7 mouse cellular contexts compared by ENCODE assay signal in the genomic region with DNA sequence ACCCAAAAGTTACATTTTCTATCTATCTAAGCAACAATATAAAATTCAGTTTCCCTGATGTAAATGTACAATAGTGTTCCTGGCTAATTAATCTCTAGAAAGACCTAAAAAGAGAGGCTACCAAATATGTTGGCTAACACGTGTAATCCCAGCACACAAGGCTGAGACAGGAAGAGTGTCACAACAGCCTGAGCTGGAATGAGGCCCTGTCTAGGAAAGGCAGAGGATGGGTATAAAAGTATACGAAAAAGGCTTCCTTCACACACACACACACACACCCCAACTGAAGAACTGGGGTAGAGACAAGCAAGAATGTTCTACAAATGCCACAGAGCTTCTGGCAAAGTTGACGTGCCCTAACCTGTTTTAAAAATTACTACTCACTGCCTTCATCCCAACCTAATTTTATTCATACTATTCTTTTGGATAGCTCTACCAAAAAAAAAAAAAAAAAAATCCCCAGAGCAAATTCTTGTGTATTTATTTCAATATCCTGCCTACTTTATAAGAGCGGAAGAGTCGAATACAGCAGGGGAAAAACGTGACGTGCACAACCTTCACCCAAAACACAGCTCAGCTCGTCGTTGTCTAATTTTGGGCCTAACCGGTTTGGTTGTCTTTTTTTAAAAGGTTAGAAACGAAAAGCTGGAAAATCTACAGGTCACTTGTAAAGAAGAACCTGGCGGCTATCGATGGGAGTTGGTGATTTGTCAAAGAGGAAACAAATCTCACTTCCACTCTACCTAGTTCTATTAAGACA. TPM values are rescaled to one million over a fixed set of nuclear protein-coding genes. Genes with fewer than 3 reads are reported as not detected.
DNase-seq lines count a peak whose midpoint lies in the region; ATAC-seq lines count a peak whose summit lies in the region.

No protein-coding gene starts in this region.

- H3K4me2 ChIP-seq in hindbrain, embryonic 13.5 days = peak overlapping the region; percentile 74
- peak overlapping the region; percentile 69 for H3K4me2 ChIP-seq in midbrain, embryonic 15.5 days

- peak overlapping the region; percentile 94 for H3K4me3 ChIP-seq in embryonic facial prominence, embryonic 10.5 days
- H3K4me3 ChIP-seq in hindbrain, embryonic 13.5 days = peak overlapping the region; percentile 98
- peak overlapping the region; percentile 96 for H3K4me3 ChIP-seq in midbrain, embryonic 15.5 days

- peak overlapping the region; percentile 99 for H3K27ac ChIP-seq in embryonic facial prominence, embryonic 10.5 days (replicated peaks)
- no peak overlapping the region for H3K27ac ChIP-seq in hindbrain, embryonic 13.5 days
- H3K27ac ChIP-seq in midbrain, embryonic 15.5 days = no peak overlapping the region

- H3K36me3 ChIP-seq in embryonic facial prominence, embryonic 10.5 days (replicated peaks) = peaks cover 36% of the 10 kb centered on the region
- peaks cover 8% of the 10 kb centered on the region; the same call in 1 of the 2 replicates for H3K36me3 ChIP-seq in hindbrain, embryonic 13.5 days
- no peaks in the 10 kb centered on the region for H3K36me3 ChIP-seq in midbrain, embryonic 15.5 days (replicated peaks)

- peak; percentile 8 for DNase-seq in spleen, adult 12 weeks (ENCODE audit: low spot score)
- no peak for DNase-seq in spleen, postnatal 4 days (ENCODE audit: low spot score in 2 of 2)
- DNase-seq in embryonic facial prominence, embryonic 10.5 days (ENCODE audit: low spot score) = peak; percentile 15
- DNase-seq in left cerebral cortex, adult 9 months (ENCODE audit: low spot score in 2 of 2) = no peak
- DNase-seq in gastrocnemius, adult 8-10 months (ENCODE audit: low spot score in 2 of 2) = no peak

- H3K9me3 ChIP-seq in embryonic facial prominence, embryonic 10.5 days = no peaks in the 10 kb centered on the region
- H3K9me3 ChIP-seq in hindbrain, embryonic 13.5 days = no peaks in the 10 kb centered on the region
- H3K9me3 ChIP-seq in midbrain, embryonic 15.5 days = no peaks in the 10 kb centered on the region

- peaks cover 23% of the 10 kb centered on the region for H3K4me1 ChIP-seq in embryonic facial prominence, embryonic 10.5 days
- H3K4me1 ChIP-seq in hindbrain, embryonic 13.5 days (replicated peaks) = peaks cover 30% of the 10 kb centered on the region
- peaks cover 27% of the 10 kb centered on the region for H3K4me1 ChIP-seq in midbrain, embryonic 15.5 days

- H3K9ac ChIP-seq in hindbrain, embryonic 13.5 days = peak overlapping the region; percentile 94
- peak overlapping the region; percentile 93 for H3K9ac ChIP-seq in midbrain, embryonic 15.5 days

- no peaks in the 10 kb centered on the region for H3K27me3 ChIP-seq in embryonic facial prominence, embryonic 10.5 days (replicated peaks; ENCODE audit: low read depth, poor library complexity, severe bottlenecking)
- H3K27me3 ChIP-seq in hindbrain, embryonic 13.5 days = no peaks in the 10 kb centered on the region
- no peaks in the 10 kb centered on the region for H3K27me3 ChIP-seq in midbrain, embryonic 15.5 days (replicated peaks)

- WGBS in embryonic facial prominence, embryonic 10.5 days = 17% methylated on average over 13 of the region's 13 CpGs
- WGBS in hindbrain, embryonic 13.5 days = 12% methylated on average over 13 of the region's 13 CpGs
- 9% methylated on average over 13 of the region's 13 CpGs for WGBS in midbrain, embryonic 15.5 days

- no peak for ATAC-seq in hindbrain, embryonic 13.5 days (ENCODE audit: low FRiP score)
- ATAC-seq in midbrain, embryonic 15.5 days (replicated peaks) = no peak

RNA-seq across cellular contexts. Expression of a gene that starts 1.3 kb away (rescaled TPM):
- 39.4 and 42.4 TPM in 2 replicates for polyA plus RNA-seq in embryonic facial prominence, embryonic 10.5 days (2016; fragmentation: Nextera tagmentation; extraction: Ambion mirVana)
- polyA plus RNA-seq in hindbrain, embryonic 13.5 days (2015; fragmentation: Nextera tagmentation; extraction: Ambion mirVana) = 35.3 and 36.2 TPM in 2 replicates
- 36.2 and 37.6 TPM in 2 replicates for polyA plus RNA-seq in midbrain, embryonic 15.5 days (2015; fragmentation: Nextera tagmentation; extraction: Ambion mirVana)
- 10 to 100 TPM; 11.8 to 14.2 (median 13.3) TPM for total RNA-seq in gastrocnemius, adult 8-10 months (2022)

RNA-seq across cellular contexts. Expression of a gene that starts 21.7 kb away (rescaled TPM):
- 151 and 152 TPM in 2 replicates for polyA plus RNA-seq in embryonic facial prominence, embryonic 10.5 days (2016; fragmentation: Nextera tagmentation; extraction: Ambion mirVana)
- polyA plus RNA-seq in hindbrain, embryonic 13.5 days (2015; fragmentation: Nextera tagmentation; extraction: Ambion mirVana) = 131 and 132 TPM in 2 replicates
- 106 and 109 TPM in 2 replicates for polyA plus RNA-seq in midbrain, embryonic 15.5 days (2015; fragmentation: Nextera tagmentation; extraction: Ambion mirVana)
- 10 to 100 TPM; 11.3 to 17.4 (median 11.7) TPM for total RNA-seq in gastrocnemius, adult 8-10 months (2022)

RNA-seq across cellular contexts. Expression of a gene that starts 21.8 kb away (rescaled TPM):
- polyA plus RNA-seq in embryonic facial prominence, embryonic 10.5 days (2016; fragmentation: Nextera tagmentation; extraction: Ambion mirVana) = 36.5 and 36.7 TPM in 2 replicates
- 48.4 and 52.0 TPM in 2 replicates for polyA plus RNA-seq in hindbrain, embryonic 13.5 days (2015; fragmentation: Nextera tagmentation; extraction: Ambion mirVana)
- polyA plus RNA-seq in midbrain, embryonic 15.5 days (2015; fragmentation: Nextera tagmentation; extraction: Ambion mirVana) = 43.2 and 45.2 TPM in 2 replicates
- 10 to 100 TPM in 2 of 4 experiments, 1 to 10 TPM in 2; 9.5 to 11.1 (median 10.2) TPM for total RNA-seq in gastrocnemius, adult 8-10 months (2022)

Comparison
In these comparisons a context has a peak if more than half of its experiments do, and no peak if none do; other contexts are left out.
1. DNase-seq: peak in spleen, adult 12 weeks (single experiment) and embryonic facial prominence, embryonic 10.5 days (single experiment); none in spleen, postnatal 4 days (0 of 2), left cerebral cortex, adult 9 months (0 of 2) and gastrocnemius, adult 8-10 months (0 of 2).
2. Peak in every context shown above with its lines, with median percentiles within 50 percentile points of each other: H3K4me3 ChIP-seq.